Mouse (Mus musculus): ENCODE measurements around the gene Ttll5. TPM values are rescaled to one million over a fixed set of nuclear protein-coding genes. Genes with fewer than 3 reads are reported as not detected.

Ttll5 gene
- polyA plus RNA-seq, 1 experiment from 2014 or later: 18.7 TPM

GRCm38 (mm10) chr12:85829866-85830265 lies 5.4 kb downstream of the Ttll5 start:
- Histone ChIP-seq H3K36me3 (ENCODE audit: control insufficient read depth, insufficient read depth, low read length) (0 out of 2 replicates have a peak, but pooled peaks cover 2% of the 10 kb centered on the region), H3K27me3 (ENCODE audit: control insufficient read depth, insufficient read depth, low read length) (no peaks in the 10 kb centered on the region), H3K4me2 (no peak overlapping the region), H3K9ac (ENCODE audit: low read length) (no peak overlapping the region), H3K4me1 (ENCODE audit: control insufficient read depth, insufficient read depth, low read length) (peaks cover 3% of the 10 kb centered on the region; the same call in 1 of the 2 replicates), H3K4me3 (ENCODE audit: low read depth, low read length) (no peak overlapping the region), H3K27ac (ENCODE audit: low read depth, low read length) (no peak overlapping the region), H3K9me3 (ENCODE audit: control insufficient read depth, low read length) (no peaks in the 10 kb centered on the region)
- ATAC-seq (ENCODE audit: low FRiP score) (no peak), DNase-seq (ENCODE audit: low spot score, missing footprints) (no peak)
- 87% methylated on average over 3 of the region's 3 CpGs for WGBS

GRCm38 (mm10) chr12:85830691-85831090 lies 6.2 kb downstream of the Ttll5 start:
- DNase-seq (ENCODE audit: low spot score, missing footprints) (no peak), ATAC-seq (ENCODE audit: low FRiP score) (no peak)
- 92% methylated on average over 3 of the region's 3 CpGs for WGBS
- 0 out of 2 replicates have a peak, but pooled peaks cover 2% of the 10 kb centered on the region for H3K36me3 ChIP-seq (ENCODE audit: control insufficient read depth, insufficient read depth, low read length)
- H3K9me3 ChIP-seq (ENCODE audit: control insufficient read depth, low read length): no peaks in the 10 kb centered on the region
- no peak overlapping the region for H3K4me2 ChIP-seq
- no peaks in the 10 kb centered on the region for H3K27me3 ChIP-seq (ENCODE audit: control insufficient read depth, insufficient read depth, low read length)
- no peak overlapping the region for H3K4me3 ChIP-seq (ENCODE audit: low read depth, low read length)
- H3K9ac ChIP-seq (ENCODE audit: low read length): no peak overlapping the region
- no peaks in the 10 kb centered on the region for H3K4me1 ChIP-seq (ENCODE audit: control insufficient read depth, insufficient read depth, low read length)
- H3K27ac ChIP-seq (ENCODE audit: low read depth, low read length): no peak overlapping the region

DNA sequence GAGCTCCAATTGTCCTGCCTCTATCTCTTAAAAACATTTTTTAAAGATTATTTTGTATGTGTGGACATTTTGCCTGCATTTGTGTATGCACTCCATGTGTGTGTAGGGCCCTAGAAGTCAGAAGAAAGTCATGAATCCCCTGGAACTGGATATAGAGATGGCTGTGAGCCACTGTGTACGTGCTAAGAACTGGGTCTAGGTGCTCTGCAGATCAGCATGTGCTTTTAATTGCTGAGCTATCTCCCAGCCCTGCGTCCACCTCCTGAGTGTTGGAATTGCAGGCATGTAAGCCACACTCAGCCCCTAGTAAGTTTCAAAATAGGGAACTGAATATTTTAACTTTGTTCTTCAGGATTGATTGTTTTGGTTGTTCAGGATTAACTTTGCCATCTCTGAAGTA lies 10.1 kb downstream of the Ttll5 start:
- Histone ChIP-seq H3K36me3 (ENCODE audit: control insufficient read depth, insufficient read depth, low read length) (0 out of 2 replicates have a peak, but pooled peaks cover 2% of the 10 kb centered on the region), H3K9me3 (ENCODE audit: control insufficient read depth, low read length) (no peaks in the 10 kb centered on the region), H3K27ac (ENCODE audit: low read depth, low read length) (no peak overlapping the region), H3K4me3 (ENCODE audit: low read depth, low read length) (no peak overlapping the region), H3K27me3 (ENCODE audit: control insufficient read depth, insufficient read depth, low read length) (no peaks in the 10 kb centered on the region), H3K4me2 (no peak overlapping the region), H3K4me1 (ENCODE audit: control insufficient read depth, insufficient read depth, low read length) (no peaks in the 10 kb centered on the region), H3K9ac (ENCODE audit: low read length) (no peak overlapping the region)
- ATAC-seq (ENCODE audit: low FRiP score): no peak
- 82% methylated on average over 2 of the region's 2 CpGs for WGBS
- DNase-seq (ENCODE audit: low spot score, missing footprints): no peak

DNA sequence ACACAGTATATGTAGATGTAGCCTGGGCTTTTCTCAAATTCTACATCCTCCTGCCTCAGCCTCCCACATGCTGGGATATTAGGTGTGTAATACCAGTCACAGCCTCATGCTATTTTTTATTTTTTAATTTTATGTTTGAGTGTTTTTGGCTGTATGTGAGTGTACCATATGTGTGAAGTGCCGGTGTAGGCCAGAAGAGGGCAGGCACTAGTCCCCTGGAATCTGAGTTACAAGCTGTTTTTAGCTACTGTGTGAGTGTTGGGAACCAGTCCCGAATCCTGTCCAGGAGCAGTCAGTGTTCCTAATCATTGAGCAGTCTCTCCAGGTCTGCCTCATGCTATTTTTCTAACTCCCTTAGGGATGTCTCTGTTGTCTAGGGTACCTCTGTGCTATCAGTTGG lies 13.3 kb downstream of the Ttll5 start:
- no peak for ATAC-seq (ENCODE audit: low FRiP score)
- no peaks in the 10 kb centered on the region for H3K27me3 ChIP-seq (ENCODE audit: control insufficient read depth, insufficient read depth, low read length)
- H3K9me3 ChIP-seq (ENCODE audit: control insufficient read depth, low read length): no peaks in the 10 kb centered on the region
- 85% methylated on average over 2 of the region's 2 CpGs for WGBS
- no peak overlapping the region for H3K4me3 ChIP-seq (ENCODE audit: low read depth, low read length)
- H3K36me3 ChIP-seq (ENCODE audit: control insufficient read depth, insufficient read depth, low read length): no peaks in the 10 kb centered on the region
- no peak overlapping the region for H3K9ac ChIP-seq (ENCODE audit: low read length)
- H3K4me1 ChIP-seq (ENCODE audit: control insufficient read depth, insufficient read depth, low read length): no peaks in the 10 kb centered on the region
- H3K4me2 ChIP-seq: no peak overlapping the region
- no peak for DNase-seq (ENCODE audit: low spot score, missing footprints)
- no peak overlapping the region for H3K27ac ChIP-seq (ENCODE audit: low read depth, low read length)

- H3K4me2 ChIP-seq: no peak overlapping the region
- no peak overlapping the region for H3K9ac ChIP-seq (ENCODE audit: low read length)
- no peak overlapping the region for H3K27ac ChIP-seq (ENCODE audit: low read depth, low read length)
- H3K27me3 ChIP-seq (ENCODE audit: control insufficient read depth, insufficient read depth, low read length): no peaks in the 10 kb centered on the region
- H3K9me3 ChIP-seq (ENCODE audit: control insufficient read depth, low read length): no peaks in the 10 kb centered on the region
- no peak for ATAC-seq (ENCODE audit: low FRiP score)
- H3K4me1 ChIP-seq (ENCODE audit: control insufficient read depth, insufficient read depth, low read length): no peaks in the 10 kb centered on the region
- no peak overlapping the region for H3K4me3 ChIP-seq (ENCODE audit: low read depth, low read length)
- DNase-seq (ENCODE audit: low spot score, missing footprints): no peak
- WGBS: 91% methylated on average over 12 of the region's 12 CpGs
- H3K36me3 ChIP-seq (ENCODE audit: control insufficient read depth, insufficient read depth, low read length): no peaks in the 10 kb centered on the region
Observed at GRCm38 (mm10) chr12:85839371-85840000, 15.0 kb downstream of the Ttll5 start.

DNA sequence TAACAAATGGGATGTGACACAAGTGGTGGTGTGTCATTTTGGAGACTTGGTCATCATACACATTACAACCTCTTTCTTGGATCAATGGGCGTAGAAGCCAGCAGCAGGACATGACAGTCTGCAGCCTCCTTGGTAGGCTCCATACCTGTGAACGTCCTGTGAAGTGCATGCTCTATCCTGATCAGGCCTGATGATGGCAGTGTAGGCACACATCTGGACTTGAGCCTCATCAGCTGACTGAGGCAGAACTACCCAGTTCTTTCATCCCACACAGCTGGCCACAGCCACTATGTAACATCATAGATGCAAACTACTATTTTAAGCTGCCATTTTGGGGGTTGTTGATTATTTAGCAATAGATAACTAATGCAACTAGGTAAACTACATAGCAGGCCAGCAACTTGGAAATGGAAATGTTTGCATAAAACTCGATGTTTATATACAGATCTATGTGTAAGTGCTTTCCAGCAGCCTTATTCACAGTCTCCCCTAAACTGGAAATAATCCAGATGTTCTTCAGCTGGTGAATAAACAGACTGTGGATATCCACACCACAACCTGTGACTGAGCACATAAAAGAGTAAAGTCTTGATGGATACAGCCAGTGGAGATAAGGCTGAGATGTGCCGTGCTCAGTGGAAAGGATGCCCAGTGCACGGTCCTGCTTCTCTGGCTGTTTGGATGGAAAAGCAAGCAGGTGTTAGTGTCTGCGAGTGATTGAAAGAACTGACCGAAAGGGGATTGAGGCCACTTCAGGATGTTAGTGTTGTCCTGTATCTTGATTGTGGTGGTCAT lies 23.9 kb downstream of the Ttll5 start:
- Histone ChIP-seq H3K36me3 (ENCODE audit: control insufficient read depth, insufficient read depth, low read length) (no peaks in the 10 kb centered on the region), H3K27me3 (ENCODE audit: control insufficient read depth, insufficient read depth, low read length) (no peaks in the 10 kb centered on the region), H3K4me1 (ENCODE audit: control insufficient read depth, insufficient read depth, low read length) (no peaks in the 10 kb centered on the region), H3K4me3 (ENCODE audit: low read depth, low read length) (no peak overlapping the region), H3K27ac (ENCODE audit: low read depth, low read length) (no peak overlapping the region), H3K4me2 (no peak overlapping the region), H3K9ac (ENCODE audit: low read length) (no peak overlapping the region), H3K9me3 (ENCODE audit: control insufficient read depth, low read length) (no peaks in the 10 kb centered on the region)
- 79% methylated on average over 7 of the region's 7 CpGs for whole genome bisulfite sequencing
- ATAC-seq (ENCODE audit: low FRiP score) (no peak), DNase-seq (ENCODE audit: low spot score, missing footprints) (no peak)

GRCm38 (mm10) chr12:85850661-85851060 lies 26.2 kb downstream of the Ttll5 start:
- ATAC-seq (ENCODE audit: low FRiP score): no peak
- H3K4me2 ChIP-seq: no peak overlapping the region
- H3K9ac ChIP-seq (ENCODE audit: low read length): no peak overlapping the region
- H3K27me3 ChIP-seq (ENCODE audit: control insufficient read depth, insufficient read depth, low read length): no peaks in the 10 kb centered on the region
- no peaks in the 10 kb centered on the region for H3K9me3 ChIP-seq (ENCODE audit: control insufficient read depth, low read length)
- DNase-seq (ENCODE audit: low spot score, missing footprints): no peak
- no peaks in the 10 kb centered on the region for H3K4me1 ChIP-seq (ENCODE audit: control insufficient read depth, insufficient read depth, low read length)
- 89% methylated on average over 8 of the region's 8 CpGs for WGBS
- H3K4me3 ChIP-seq (ENCODE audit: low read depth, low read length): no peak overlapping the region
- no peak overlapping the region for H3K27ac ChIP-seq (ENCODE audit: low read depth, low read length)
- no peaks in the 10 kb centered on the region for H3K36me3 ChIP-seq (ENCODE audit: control insufficient read depth, insufficient read depth, low read length)

GRCm38 (mm10) chr12:85853836-85854235 lies 29.4 kb downstream of the Ttll5 start:
- H3K9ac ChIP-seq (ENCODE audit: low read length): no peak overlapping the region

DNA sequence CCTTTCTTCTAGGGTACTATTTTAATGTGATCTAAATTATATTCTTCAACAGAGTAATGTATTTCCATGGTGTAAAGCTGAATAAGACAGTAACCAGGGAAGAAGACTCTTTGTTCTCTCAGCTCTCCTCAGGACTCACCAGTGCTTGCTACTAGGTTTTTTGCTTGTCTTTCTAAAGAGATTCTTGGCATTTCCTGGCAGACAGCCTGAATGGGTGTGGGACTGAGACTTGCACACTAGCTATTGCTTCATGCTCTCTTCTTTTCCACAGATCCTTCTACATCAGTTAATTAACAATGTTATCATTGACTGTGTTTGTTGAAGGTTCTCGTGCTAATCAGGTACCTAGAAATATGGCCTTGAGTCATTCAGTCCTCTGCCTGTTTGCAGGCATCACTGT lies 29.8 kb downstream of the Ttll5 start:
- 89% methylated on average over 1 of the region's 1 CpGs for WGBS
- no peaks in the 10 kb centered on the region for H3K36me3 ChIP-seq (ENCODE audit: control insufficient read depth, insufficient read depth, low read length)
- H3K4me1 ChIP-seq (ENCODE audit: control insufficient read depth, insufficient read depth, low read length): no peaks in the 10 kb centered on the region
- no peak overlapping the region for H3K27ac ChIP-seq (ENCODE audit: low read depth, low read length)
- no peak for ATAC-seq (ENCODE audit: low FRiP score)
- no peak overlapping the region for H3K4me2 ChIP-seq
- H3K9me3 ChIP-seq (ENCODE audit: control insufficient read depth, low read length): no peaks in the 10 kb centered on the region
- no peak overlapping the region for H3K4me3 ChIP-seq (ENCODE audit: low read depth, low read length)
- H3K9ac ChIP-seq (ENCODE audit: low read length): no peak overlapping the region
- no peak for DNase-seq (ENCODE audit: low spot score, missing footprints)
- H3K27me3 ChIP-seq (ENCODE audit: control insufficient read depth, insufficient read depth, low read length): no peaks in the 10 kb centered on the region

More at GRCm38 (mm10) chr12:85853836-85854235, 29.4 kb downstream of the Ttll5 start:
- H3K4me2 ChIP-seq: no peak overlapping the region
- H3K27ac ChIP-seq (ENCODE audit: low read depth, low read length): no peak overlapping the region
- H3K4me1 ChIP-seq (ENCODE audit: control insufficient read depth, insufficient read depth, low read length): no peaks in the 10 kb centered on the region
- no peak for ATAC-seq (ENCODE audit: low FRiP score)
- no peaks in the 10 kb centered on the region for H3K27me3 ChIP-seq (ENCODE audit: control insufficient read depth, insufficient read depth, low read length)
- H3K9me3 ChIP-seq (ENCODE audit: control insufficient read depth, low read length): no peaks in the 10 kb centered on the region
- H3K36me3 ChIP-seq (ENCODE audit: control insufficient read depth, insufficient read depth, low read length): no peaks in the 10 kb centered on the region
- WGBS: 86% methylated on average over 4 of the region's 4 CpGs
- H3K4me3 ChIP-seq (ENCODE audit: low read depth, low read length): no peak overlapping the region
- no peak for DNase-seq (ENCODE audit: low spot score, missing footprints)

Measured in midbrain, embryonic 11.5 days (tissue).